Mouse (Mus musculus) left cerebral cortex, postnatal 4 days (tissue): ENCODE results near the gene Ubap1. TPM values are rescaled to one million over a fixed set of nuclear protein-coding genes. Genes with fewer than 3 reads are reported as not detected.

Experiments used
- DNase-seq: peaks from one replicate; pipeline ENCODE4 v3.0.0-alpha.2; 2022
- intact Hi-C: fragments of 180-260 bp; cut with DNase I; formaldehyde crosslinking; loops from one replicate; pipeline ENCODE4 v1.15.1; 2025
- total RNA-seq, 2 experiments: library from RNA; stranded (reverse); gene quantifications; 2 replicates each; pipeline ENCODE4 v1.2.3; 2021

Gene Ubap1
- total RNA-seq, 2 experiments from 2014 or later = 33.5 to 43.3 TPM

- intact Hi-C loops = no loop called here
- no peak for DNase-seq
Measured at GRCm38 (mm10) chr4:41352758-41353157, 4.0 kb downstream of the Ubap1 start.

- no peak for DNase-seq
- intact Hi-C loops = no loop called here
Measured at GRCm38 (mm10) chr4:41353265-41353664, 4.5 kb downstream of the Ubap1 start.

- intact Hi-C loops = no loop called here
- DNase-seq = no peak
Measured at GRCm38 (mm10) chr4:41357154-41357553, 8.4 kb downstream of the Ubap1 start.

- intact Hi-C loops = no loop called here
- no peak for DNase-seq
Measured at GRCm38 (mm10) chr4:41358669-41359068, 9.9 kb downstream of the Ubap1 start.

GRCm38 (mm10) chr4:41359358-41359757, 10.6 kb downstream of the Ubap1 start:
- DNase-seq = no peak
- intact Hi-C loops = no loop called here

- intact Hi-C loops = no loop called here
- DNase-seq = no peak
Measured at GRCm38 (mm10) chr4:41361059-41361458, 12.3 kb downstream of the Ubap1 start.

- no peak for DNase-seq
- intact Hi-C loops = no loop called here
Measured at GRCm38 (mm10) chr4:41368198-41368597, 19.4 kb downstream of the Ubap1 start.

GRCm38 (mm10) chr4:41369702-41370437, 21.1 kb downstream of the Ubap1 start:
- DNase-seq = no peak
- intact Hi-C loops = no loop called here

GRCm38 (mm10) chr4:41377567-41377966, 28.8 kb downstream of the Ubap1 start:
- no peak for DNase-seq
- intact Hi-C loops = no loop called here

- intact Hi-C loops = no loop called here
- DNase-seq = no peak
Measured at GRCm38 (mm10) chr4:41381213-41381950, 32.6 kb downstream of the Ubap1 start.

- intact Hi-C loops = no loop called here
- DNase-seq = no peak
Measured at GRCm38 (mm10) chr4:41386412-41386975, 37.7 kb downstream of the Ubap1 start.

GRCm38 (mm10) chr4:41387755-41388469, 39.1 kb downstream of the Ubap1 start:
- intact Hi-C loops = no loop called here
- DNase-seq = no peak

GRCm38 (mm10) chr4:41388616-41389015, 39.8 kb downstream of the Ubap1 start:
- intact Hi-C loops = no loop called here
- no peak for DNase-seq

GRCm38 (mm10) chr4:41389240-41389639, 40.4 kb downstream of the Ubap1 start:
- intact Hi-C loops = no loop called here
- DNase-seq = no peak

- intact Hi-C loops = loop anchor here (10.0 kb wide), 1 partner anchor 75 kb away; the partner anchor contains the start of gene Dcaf12
- peak; percentile 82 for DNase-seq
Measured at GRCm38 (mm10) chr4:41390122-41390521, 41.3 kb downstream of the Ubap1 start.

GRCm38 (mm10) chr4:41391015-41391414, 42.2 kb downstream of the Ubap1 start:
- intact Hi-C loops = loop anchor here (10.0 kb wide), 1 partner anchor 76 kb away; the partner anchor contains the start of gene Dcaf12
- DNase-seq = no peak

- no peak for DNase-seq
- intact Hi-C loops = loop anchor here (10.0 kb wide), 1 partner anchor 80 kb away; the partner anchor contains the start of gene Dcaf12
Measured at GRCm38 (mm10) chr4:41394651-41395050, 45.9 kb downstream of the Ubap1 start.

GRCm38 (mm10) chr4:41398353-41398752, 49.6 kb downstream of the Ubap1 start:
- DNase-seq = no peak
- intact Hi-C loops = loop anchor here (10.0 kb wide), 1 partner anchor 84 kb away; the partner anchor contains the start of gene Dcaf12

GRCm38 (mm10) chr4:41399904-41400303, 51.1 kb downstream of the Ubap1 start:
- intact Hi-C loops = loop anchor here (10.0 kb wide), 1 partner anchor 85 kb away; the partner anchor contains the start of gene Dcaf12
- DNase-seq = no peak

- intact Hi-C loops = no loop called here
- DNase-seq = no peak
Measured at GRCm38 (mm10) chr4:41401167-41401566, 52.4 kb downstream of the Ubap1 start.

GRCm38 (mm10) chr4:41401573-41401972, 52.8 kb downstream of the Ubap1 start:
- intact Hi-C loops = no loop called here

More at GRCm38 (mm10) chr4:41401573-41401972, 52.8 kb downstream of the Ubap1 start:
- DNase-seq = no peak
